29 mouse cellular contexts compared by ENCODE assay signal in genomic region chr13:58283466-58283865, GRCm38 (mm10). TPM values are rescaled to one million over a fixed set of nuclear protein-coding genes. Genes with fewer than 3 reads are reported as not detected.
A peak's percentile ranks its signal among the peaks of the same experiment; 100 is the strongest.
DNase-seq lines count a peak whose midpoint lies in the region; ATAC-seq and TF ChIP-seq lines count a peak whose summit lies in the region.
"Had no signal": no experiment of that assay in that cellular context is flagged by ENCODE, and none has a peak within 500 bp of the region (broad histone marks: within the 10 kb centered on the region; RNA-seq: fewer than 3 reads in every experiment).

No protein-coding gene starts in this region.

- H3K9me3 ChIP-seq in hindbrain, embryonic 13.5 days = no peaks in the 10 kb centered on the region
- H3K9me3 ChIP-seq: embryonic facial prominence, embryonic 10.5 days; embryonic facial prominence, embryonic 13.5 days; forebrain, embryonic 12.5 days; forebrain, embryonic 15.5 days; heart, embryonic 12.5 days; heart, embryonic 15.5 days; hindbrain, embryonic 10.5 days had no signal

- no peaks in the 10 kb centered on the region for H3K36me3 ChIP-seq in testis, adult 2 months (ENCODE audit: control insufficient read depth, insufficient read depth, low read length)
- no peaks in the 10 kb centered on the region for H3K36me3 ChIP-seq in hindbrain, embryonic 13.5 days
- H3K36me3 ChIP-seq: embryonic facial prominence, embryonic 10.5 days; embryonic facial prominence, embryonic 13.5 days; forebrain, embryonic 12.5 days; forebrain, embryonic 15.5 days; heart, embryonic 12.5 days; heart, embryonic 15.5 days; hindbrain, embryonic 10.5 days had no signal

- H3K4me1 ChIP-seq in testis, adult 2 months (ENCODE audit: control insufficient read depth, insufficient read depth, low read length) = peaks cover 5% of the 10 kb centered on the region
- no peaks in the 10 kb centered on the region for H3K4me1 ChIP-seq in hindbrain, embryonic 13.5 days (replicated peaks)
- H3K4me1 ChIP-seq: embryonic facial prominence, embryonic 10.5 days; embryonic facial prominence, embryonic 13.5 days; forebrain, embryonic 12.5 days; forebrain, embryonic 15.5 days; hindbrain, embryonic 10.5 days had no signal

- no peak overlapping the region for H3K4me2 ChIP-seq in hindbrain, embryonic 13.5 days
- H3K4me2 ChIP-seq: embryonic facial prominence, embryonic 13.5 days; forebrain, embryonic 12.5 days; forebrain, embryonic 15.5 days; heart, embryonic 12.5 days; heart, embryonic 15.5 days; hindbrain, embryonic 14.5 days had no signal

- 75% methylated on average over 4 of the region's 4 CpGs for WGBS in hindbrain, embryonic 13.5 days

- no peak overlapping the region for H3K9ac ChIP-seq in hindbrain, embryonic 13.5 days
- H3K9ac ChIP-seq: embryonic facial prominence, embryonic 13.5 days; forebrain, embryonic 12.5 days; forebrain, embryonic 15.5 days; heart, embryonic 12.5 days; heart, embryonic 15.5 days; hindbrain, embryonic 14.5 days had no signal

- H3K4me3 ChIP-seq in testis, adult 2 months (ENCODE audit: control insufficient read depth, low read depth, low read length) = no peak overlapping the region
- no peak overlapping the region for H3K4me3 ChIP-seq in hindbrain, embryonic 13.5 days
- H3K4me3 ChIP-seq: embryonic facial prominence, embryonic 10.5 days; embryonic facial prominence, embryonic 13.5 days; erythroblast, embryonic 14.5 days; forebrain, embryonic 12.5 days; forebrain, embryonic 15.5 days; heart, embryonic 12.5 days; heart, embryonic 15.5 days; hindbrain, embryonic 10.5 days had no signal

- peak; percentile 64 for DNase-seq in kidney, adult 11 months
- no peak for DNase-seq in kidney, adult 18-20 months
- peak; percentile 85 for DNase-seq in kidney, adult 9 months
- DNase-seq in kidney, postnatal 4 days = no peak
- DNase-seq in testis, postnatal 14 days (ENCODE audit: low spot score) = no peak
- no peak for DNase-seq in spleen, adult 18-20 months
- DNase-seq: adrenal gland, adult 2 months; adrenal gland, postnatal 14 days; cerebellum, adult 11-12 months; cerebellum, adult 8-10 months; cerebellum, postnatal 10 days; cerebellum, postnatal 36 days; embryo, embryonic 11 days; gastrocnemius, postnatal 25 days; heart, adult 18-20 months; heart, postnatal 10 days; heart, postnatal 36 days had no signal

- no peak for TF ChIP-seq POLR2A in testis, adult 2 months (IDR thresholded peaks at IDR 0.05; ENCODE audit: control insufficient read depth, low read depth, low read length)

- H3K27me3 ChIP-seq in testis, adult 2 months (ENCODE audit: control insufficient read depth, insufficient read depth, low read length) = no peaks in the 10 kb centered on the region
- no peaks in the 10 kb centered on the region for H3K27me3 ChIP-seq in hindbrain, embryonic 13.5 days
- H3K27me3 ChIP-seq: embryonic facial prominence, embryonic 13.5 days; forebrain, embryonic 12.5 days; forebrain, embryonic 15.5 days; Patski had no signal

- peak overlapping the region; percentile 6; the same call in 1 of the 2 replicates for H3K27ac ChIP-seq in testis, adult 2 months (ENCODE audit: control insufficient read depth, insufficient read depth, low read depth, low read length)
- H3K27ac ChIP-seq in hindbrain, embryonic 13.5 days = no peak overlapping the region
- H3K27ac ChIP-seq: embryonic facial prominence, embryonic 10.5 days; embryonic facial prominence, embryonic 13.5 days; forebrain, embryonic 12.5 days; forebrain, embryonic 15.5 days; heart, embryonic 15.5 days; hindbrain, embryonic 10.5 days; hindbrain, embryonic 14.5 days had no signal

- TF ChIP-seq CTCF in testis, adult 2 months (IDR thresholded peaks at IDR 0.05; ENCODE audit: control insufficient read depth, insufficient read depth, insufficient replicate concordance, low read depth, low read length) = no peak

- no peak for ATAC-seq in hindbrain, embryonic 13.5 days (ENCODE audit: low FRiP score)
- ATAC-seq: forebrain, embryonic 15.5 days; Patski had no signal

RNA-seq across cellular contexts. Expression of gene Gkap1, which starts 8.0 kb away (rescaled TPM):
- 195 and 220 TPM in 2 replicates for polyA plus RNA-seq in testis, adult 2 months (2012; rRNA removed)
- 28.4 and 31.0 TPM in 2 replicates for polyA plus RNA-seq in hindbrain, embryonic 13.5 days (2015; fragmentation: Nextera tagmentation; extraction: Ambion mirVana)

Comparison
In these comparisons a context has a peak if more than half of its experiments do, and no peak if none do; other contexts are left out.
1. DNase-seq: peak in kidney, adult 11 months (single experiment) and kidney, adult 9 months (single experiment); none in kidney, adult 18-20 months (single experiment), kidney, postnatal 4 days (0 of 2), testis, postnatal 14 days (single experiment) and spleen, adult 18-20 months (0 of 2).